Mouse (Mus musculus): Measurements from ENCODE around the gene Oma1.

DNA sequence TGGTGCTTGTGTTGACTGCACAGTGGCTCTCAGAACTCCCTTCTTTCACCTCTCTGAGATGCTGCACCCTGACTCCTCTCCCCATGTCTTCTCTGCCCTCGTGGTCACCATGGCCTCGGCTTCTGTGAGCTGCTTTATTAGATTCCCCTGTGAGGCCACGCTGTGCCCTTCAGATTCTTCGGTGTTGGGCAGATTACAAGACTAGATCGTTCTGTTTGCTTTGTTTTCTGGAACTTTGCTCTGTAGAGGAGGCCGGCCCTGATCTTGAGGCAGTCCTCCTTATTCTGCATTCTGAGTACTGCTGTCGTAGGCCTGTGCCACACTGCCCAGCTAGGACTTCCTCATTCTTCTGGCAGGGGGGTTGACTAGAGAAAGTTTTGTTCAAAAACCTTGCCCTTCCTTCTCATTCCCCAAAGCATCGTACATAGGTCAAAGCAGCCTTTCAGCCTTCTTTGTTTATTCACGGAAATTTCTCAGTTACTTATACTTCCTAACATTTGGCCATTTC is 45.4 kb downstream of the Oma1 start:
- TF ChIP-seq EP300 (IDR thresholded peaks at IDR 0.05) (no peak), CTCF (IDR thresholded peaks at IDR 0.05) (no peak)
